Mouse (Mus musculus) hindbrain, postnatal 0 days (tissue): ENCODE measurements around the gene Gm5890. TPM values are rescaled to one million over a fixed set of nuclear protein-coding genes. Genes with fewer than 3 reads are reported as not detected.
"Not testable (repeated sequence)": the region's sequence is repeated elsewhere in the genome, so short reads cannot be mapped to it uniquely, and the experiment has no call there.

Source experiments
- ATAC-seq: fragments of 200-750 bp; cut with Nextera tagmentation; 2 replicates; pipeline ENCODE4 v1.8.0; 2017; ENCODE audit warnings: mild to moderate bottlenecking, moderate TSS enrichment, moderate library complexity
- DNase-seq: peaks from one replicate; pipeline ENCODE4 v3.0.0-alpha.2; 2015; ENCODE audit warnings: low spot score
- H3K27ac ChIP-seq: fragments of 300-500 bp; sonication (generic); 2 replicates; pipeline ENCODE4 v1.5.1; 2014; ENCODE audit warnings: mild to moderate bottlenecking
- H3K27me3 ChIP-seq: fragments of 300-500 bp; sonication (generic); 2 replicates; pipeline ENCODE4 v1.6.1; 2014; ENCODE audit warnings: low read length, mixed read lengths; ENCODE audit not compliant: insufficient read depth
- H3K36me3 ChIP-seq: fragments of 300-500 bp; sonication (generic); 2 replicates; pipeline ENCODE4 v1.6.1; 2014; ENCODE audit warnings: low read length, mixed read lengths; ENCODE audit not compliant: insufficient read depth
- H3K4me1 ChIP-seq: fragments of 300-500 bp; sonication (generic); 2 replicates; pipeline ENCODE4 v1.6.1; 2014; ENCODE audit warnings: antibody characterized with exemption, low read length, mixed read lengths; ENCODE audit not compliant: insufficient read depth
- H3K4me2 ChIP-seq: fragments of 300-500 bp; sonication (generic); 2 replicates; pipeline ENCODE4 v1.6.1; 2014; ENCODE audit warnings: low read depth, mild to moderate bottlenecking, low read length, moderate library complexity, mixed read lengths
- H3K4me3 ChIP-seq: fragments of 300-500 bp; sonication (generic); 2 replicates; pipeline ENCODE4 v1.5.1; 2014; ENCODE audit warnings: low read length
- H3K9ac ChIP-seq: fragments of 300-500 bp; sonication (generic); replicated peaks from 2 replicates; pipeline ENCODE4 v1.6.1; 2014; ENCODE audit warnings: mild to moderate bottlenecking, low read length, moderate library complexity, mixed read lengths
- H3K9me3 ChIP-seq: fragments of 300-500 bp; sonication (generic); 2 replicates; pipeline ENCODE4 v1.6.1; 2016; ENCODE audit warnings: low read length, mixed read lengths
- WGBS: fragments of 180-500 bp; shearing (Covaris S2); extraction: QIAGEN DNeasy Blood & Tissue Kit; methylation state at CpG from one replicate; pipeline ENCODE4 v1.1.7; 2014; 5-methylcytosine and 5-hydroxymethylcytosine counted together
- polyA plus RNA-seq: library from polyadenylated mRNA; unstranded; fragments of >200 nt; fragmentation: Nextera tagmentation; extraction: Ambion mirVana; gene quantifications from 2 replicates; pipeline ENCODE4 v1.2.1, GENCODE M21; 2015
- total RNA-seq: library from RNA; depleted of rRNA; stranded (reverse); fragments of >200 nt; gene quantifications from 2 replicates; pipeline ENCODE4 v1.2.3, GENCODE M21; 2014; rRNA removed

Gene Gm5890
- not detected in 2 replicates for total RNA-seq
- polyA plus RNA-seq = not detected in 2 replicates

DNA sequence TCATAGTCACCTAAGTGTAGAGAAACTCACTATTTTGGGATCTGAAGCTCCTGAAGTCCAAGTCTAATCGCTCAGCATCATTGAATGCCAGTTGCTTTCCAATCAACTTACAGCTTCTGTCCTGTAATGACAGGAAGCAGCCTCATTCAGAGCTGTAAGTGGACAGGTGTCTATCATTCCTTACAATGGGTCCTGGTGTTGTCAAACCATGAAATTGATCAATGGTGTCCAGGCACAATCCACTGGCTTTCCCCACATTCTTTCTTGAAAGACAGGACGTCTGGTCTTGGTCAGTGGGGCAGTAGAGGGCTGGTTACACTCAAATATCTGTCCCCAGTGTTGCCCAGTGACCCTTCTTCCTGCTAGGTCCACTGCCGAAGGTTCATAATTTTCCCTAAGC, at the start of gene Gm5890:
Gene Gm5890 (minus strand): TSS at position 101 of the 400 bp plus-strand sequence.
- H3K9ac ChIP-seq, ATAC-seq, DNase-seq, H3K27ac ChIP-seq, H3K4me1 ChIP-seq, H3K36me3 ChIP-seq, H3K9me3 ChIP-seq, H3K4me2 ChIP-seq, H3K27me3 ChIP-seq, H3K4me3 ChIP-seq: not testable (repeated sequence)
- WGBS = no CpG with 5 or more reads among the region's 3 CpGs

- H3K27me3 ChIP-seq, H3K36me3 ChIP-seq, H3K27ac ChIP-seq, H3K9me3 ChIP-seq, H3K4me2 ChIP-seq, DNase-seq, H3K4me1 ChIP-seq, ATAC-seq, H3K9ac ChIP-seq, H3K4me3 ChIP-seq: not testable (repeated sequence)
- WGBS = no CpG with 5 or more reads among the region's 2 CpGs
These were observed 28.9 kb downstream of the Gm5890 start, which contains the start of gene Gm4498 for GRCm38 (mm10) chr7:20233728-20234127. Gm4498 (minus strand) TSS chr7:20233828.

Other genes with a start within 250 kb of the Gm5890 start
- not detected in 2 replicates for gene Vmn1r91, start 163.2 kb downstream of the Gm5890 start, total RNA-seq
- gene Vmn1r91, start 163.2 kb downstream of the Gm5890 start, polyA plus RNA-seq = not detected in 2 replicates
- not detected in 2 replicates for gene Gm16442, start 140.3 kb downstream of the Gm5890 start, total RNA-seq
- not detected in 2 replicates for gene Gm16442, start 140.3 kb downstream of the Gm5890 start, polyA plus RNA-seq
- gene Vmn1r93, start 123.7 kb downstream of the Gm5890 start, total RNA-seq = not detected in 2 replicates
- not detected in 2 replicates for gene Vmn1r93, start 123.7 kb downstream of the Gm5890 start, polyA plus RNA-seq
- not detected in 2 replicates for gene Vmn1r94, start 94.5 kb downstream of the Gm5890 start, total RNA-seq
- gene Vmn1r94, start 94.5 kb downstream of the Gm5890 start, polyA plus RNA-seq = not detected in 2 replicates
- gene Vmn1r95, start 69.1 kb downstream of the Gm5890 start, total RNA-seq = not detected in 2 replicates
- gene Vmn1r95, start 69.1 kb downstream of the Gm5890 start, polyA plus RNA-seq = not detected in 2 replicates
- gene Gm6164, start 57.2 kb downstream of the Gm5890 start, total RNA-seq = not detected in 2 replicates
- gene Gm6164, start 57.2 kb downstream of the Gm5890 start, polyA plus RNA-seq = not detected in 2 replicates
- not detected in 2 replicates for gene Gm4498, start 29.0 kb downstream of the Gm5890 start, total RNA-seq
- not detected in 2 replicates for gene Gm4498, start 29.0 kb downstream of the Gm5890 start, polyA plus RNA-seq
- gene Gm4133, start 71.2 kb upstream of the Gm5890 start, total RNA-seq = not detected in 2 replicates
- not detected in 2 replicates for gene Gm4133, start 71.2 kb upstream of the Gm5890 start, polyA plus RNA-seq
- gene Gm5728, start 112.6 kb upstream of the Gm5890 start, total RNA-seq = not detected in 2 replicates
- gene Gm5728, start 112.6 kb upstream of the Gm5890 start, polyA plus RNA-seq = not detected in 2 replicates
- not detected in 2 replicates for gene Vmn1r100, start 155.1 kb upstream of the Gm5890 start, total RNA-seq
- not detected in 2 replicates for gene Vmn1r100, start 155.1 kb upstream of the Gm5890 start, polyA plus RNA-seq
- gene Vmn1r101, start 179.8 kb upstream of the Gm5890 start, total RNA-seq = not detected in 2 replicates
- not detected in 2 replicates for gene Vmn1r101, start 179.8 kb upstream of the Gm5890 start, polyA plus RNA-seq
- not detected in 2 replicates for gene Gm10670, start 212.1 kb upstream of the Gm5890 start, total RNA-seq
- gene Gm10670, start 212.1 kb upstream of the Gm5890 start, polyA plus RNA-seq = not detected in 2 replicates
- gene Vmn1r103, start 247.7 kb upstream of the Gm5890 start, total RNA-seq = not detected in 2 replicates
- not detected in 2 replicates for gene Vmn1r103, start 247.7 kb upstream of the Gm5890 start, polyA plus RNA-seq